Mouse (Mus musculus) left cerebral cortex, postnatal 14 days (tissue): Measurements from ENCODE around the gene Col6a6. TPM values are rescaled to one million over a fixed set of nuclear protein-coding genes. Genes with fewer than 3 reads are reported as not detected.
A peak's percentile ranks its signal among the peaks of the same experiment; 100 is the strongest.

Experiments used
- DNase-seq, 2 experiments: peaks; one replicate each; pipeline ENCODE4 v3.0.0; 2021 to 2022; ENCODE audit warnings: low spot score in 2 of 2, mixed read lengths in 1 of 2
- intact Hi-C: fragments of 180-260 bp; cut with DNase I; formaldehyde crosslinking; loops from one replicate; pipeline ENCODE4 v1.15.1; 2025
- total RNA-seq, 2 experiments: library from RNA; stranded (reverse); gene quantifications; 2 replicates each; pipeline ENCODE4 v1.2.3; 2021

Gene Col6a6
- total RNA-seq, 2 experiments from 2014 or later: 0.49 to 0.51 TPM

- intact Hi-C loops: no loop called here
- DNase-seq: no peak
Measured at GRCm38 (mm10) chr9:105758173-105758765, 69.7 kb downstream of the Col6a6 start.

- DNase-seq: no peak
- intact Hi-C loops: no loop called here
Measured at GRCm38 (mm10) chr9:105754256-105754655, 73.7 kb downstream of the Col6a6 start.

- DNase-seq: no peak
- intact Hi-C loops: no loop called here
Measured at GRCm38 (mm10) chr9:105745861-105746260, 82.1 kb downstream of the Col6a6 start.

GRCm38 (mm10) chr9:105740413-105740812 is 87.5 kb downstream of the Col6a6 start:
- DNase-seq: no peak
- intact Hi-C loops: no loop called here

- no peak for DNase-seq
- intact Hi-C loops: no loop called here
Measured at GRCm38 (mm10) chr9:105739446-105739845, 88.5 kb downstream of the Col6a6 start.

- DNase-seq: peak in 1 of 2 experiments; percentile 33
- intact Hi-C loops: no loop called here
Measured at GRCm38 (mm10) chr9:105737448-105737847, 90.5 kb downstream of the Col6a6 start.

GRCm38 (mm10) chr9:105735195-105735594 is 92.8 kb downstream of the Col6a6 start:
- DNase-seq: no peak
- intact Hi-C loops: no loop called here

GRCm38 (mm10) chr9:105734651-105735050 is 93.3 kb downstream of the Col6a6 start:
- intact Hi-C loops: no loop called here
- no peak for DNase-seq

- no peak for DNase-seq
- intact Hi-C loops: no loop called here
Measured at GRCm38 (mm10) chr9:105731976-105732375, 96.0 kb downstream of the Col6a6 start.

GRCm38 (mm10) chr9:105720430-105720829 is 107.5 kb downstream of the Col6a6 start:
- peak; percentile 68 to 74 for DNase-seq
- intact Hi-C loops: no loop called here

GRCm38 (mm10) chr9:105719851-105720395 is 108.0 kb downstream of the Col6a6 start:
- DNase-seq: no peak

GRCm38 (mm10) chr9:105719367-105719766 is 108.6 kb downstream of the Col6a6 start:
- intact Hi-C loops: no loop called here
- DNase-seq: no peak

More at GRCm38 (mm10) chr9:105719851-105720395, 108.0 kb downstream of the Col6a6 start:
- intact Hi-C loops: no loop called here

- no peak for DNase-seq
- intact Hi-C loops: no loop called here
Measured at GRCm38 (mm10) chr9:105712049-105712448, 115.9 kb downstream of the Col6a6 start.

GRCm38 (mm10) chr9:105705011-105705410 is 122.9 kb downstream of the Col6a6 start:
- DNase-seq: no peak
- intact Hi-C loops: no loop called here

GRCm38 (mm10) chr9:105704226-105704932 is 123.6 kb downstream of the Col6a6 start:
- intact Hi-C loops: no loop called here
- no peak for DNase-seq

- no peak for DNase-seq
- intact Hi-C loops: no loop called here
Measured at GRCm38 (mm10) chr9:105701966-105702365, 126.0 kb downstream of the Col6a6 start.

GRCm38 (mm10) chr9:105700702-105701101 is 127.3 kb downstream of the Col6a6 start:
- intact Hi-C loops: no loop called here
- DNase-seq: no peak

GRCm38 (mm10) chr9:105697764-105698396 is 130.1 kb downstream of the Col6a6 start:
- intact Hi-C loops: loop anchor here (10.0 kb wide), 1 partner anchor 417 kb away; no protein-coding TSS in a partner anchor
- no peak for DNase-seq

GRCm38 (mm10) chr9:105696818-105697564 is 131.0 kb downstream of the Col6a6 start:
- peak in 1 of 2 experiments; percentile 49 for DNase-seq

More at GRCm38 (mm10) chr9:105696818-105697564, 131.0 kb downstream of the Col6a6 start:
- intact Hi-C loops: loop anchor here (10.0 kb wide), 1 partner anchor 418 kb away; no protein-coding TSS in a partner anchor
